Mouse (Mus musculus) heart, embryonic 16.5 days (tissue): ENCODE data around the gene Suco. TPM values are rescaled to one million over a fixed set of nuclear protein-coding genes. Genes with fewer than 3 reads are reported as not detected.

Experiments used
- ATAC-seq: fragments of 200-750 bp; cut with Nextera tagmentation; replicated peaks from 2 replicates; pipeline ENCODE4 v1.8.0; 2017; ENCODE audit warnings: moderate number of reproducible peaks; ENCODE audit not compliant: insufficient read depth, low FRiP score; ENCODE audit errors: extremely low read depth
- H3K27ac ChIP-seq: fragments of 300-500 bp; sonication (generic); 2 replicates; pipeline ENCODE4 v1.5.1; 2014; ENCODE audit warnings: mild to moderate bottlenecking, low read length, control low read depth, moderate library complexity
- H3K27me3 ChIP-seq: fragments of 300-500 bp; sonication (generic); 2 replicates; pipeline ENCODE4 v1.6.1; 2014; ENCODE audit warnings: low read length, mixed read lengths; ENCODE audit not compliant: control insufficient read depth, insufficient read depth
- H3K36me3 ChIP-seq: fragments of 300-500 bp; sonication (generic); 2 replicates; pipeline ENCODE4 v1.6.1; 2014; ENCODE audit not compliant: control insufficient read depth, insufficient read depth
- H3K4me1 ChIP-seq: fragments of 300-500 bp; sonication (generic); 2 replicates; pipeline ENCODE4 v1.6.1; 2014; ENCODE audit warnings: low read length, mixed read lengths; ENCODE audit not compliant: control insufficient read depth, insufficient read depth
- H3K4me2 ChIP-seq: fragments of 300-500 bp; sonication (generic); 2 replicates; pipeline ENCODE4 v1.6.1; 2014; ENCODE audit warnings: low read depth, mild to moderate bottlenecking, control low read depth, low read length
- H3K4me3 ChIP-seq: fragments of 300-500 bp; sonication (generic); 2 replicates; pipeline ENCODE4 v1.5.1; 2014; ENCODE audit warnings: mild to moderate bottlenecking, control low read depth, low read length
- H3K9ac ChIP-seq: fragments of 300-500 bp; sonication (generic); 2 replicates; pipeline ENCODE4 v1.6.1; 2014; ENCODE audit warnings: low read length, control low read depth
- H3K9me3 ChIP-seq: fragments of 300-500 bp; sonication (generic); replicated peaks from 2 replicates; pipeline ENCODE4 v1.6.1; 2016; ENCODE audit warnings: low read length; ENCODE audit not compliant: control insufficient read depth
- WGBS: fragments of 180-500 bp; shearing (Covaris S2); extraction: QIAGEN DNeasy Blood & Tissue Kit; methylation state at CpG from one replicate; pipeline ENCODE4 v1.1.7; 2014; 5-methylcytosine and 5-hydroxymethylcytosine counted together
- polyA plus RNA-seq: library from polyadenylated mRNA; unstranded; fragments of >200 nt; fragmentation: Nextera tagmentation; extraction: Ambion mirVana; gene quantifications from 2 replicates; pipeline ENCODE4 v1.2.1, GENCODE M21; 2015

The Suco gene
- polyA plus RNA-seq, 1 experiment from 2014 or later = 13.8 TPM

GRCm38 (mm10) chr1:161916036-161916435 lies 39.6 kb upstream of the Suco start:
- Histone ChIP-seq H3K4me1 (peaks cover 3% of the 10 kb centered on the region; the same call in 1 of the 2 replicates), H3K27me3 (no peaks in the 10 kb centered on the region), H3K4me2 (no peak overlapping the region), H3K4me3 (no peak overlapping the region), H3K27ac (no peak overlapping the region), H3K36me3 (no peaks in the 10 kb centered on the region), H3K9me3 (no peaks in the 10 kb centered on the region), H3K9ac (no peak overlapping the region)
- 46% methylated on average over 3 of the region's 3 CpGs for WGBS
- no peak for ATAC-seq

- H3K27me3 ChIP-seq = no peaks in the 10 kb centered on the region
- H3K4me1 ChIP-seq = peaks cover 2% of the 10 kb centered on the region; the same call in 1 of the 2 replicates
- no peak overlapping the region for H3K9ac ChIP-seq
- no peak overlapping the region for H3K27ac ChIP-seq
- no peak overlapping the region for H3K4me3 ChIP-seq
- no peaks in the 10 kb centered on the region for H3K36me3 ChIP-seq
- no peak overlapping the region for H3K4me2 ChIP-seq
- no peak for ATAC-seq
- H3K9me3 ChIP-seq = no peaks in the 10 kb centered on the region
- WGBS = 33% methylated on average over 7 of the region's 7 CpGs
Observed at GRCm38 (mm10) chr1:161913648-161913984, 37.1 kb upstream of the Suco start.

GRCm38 (mm10) chr1:161912940-161913647 lies 36.6 kb upstream of the Suco start:
- Histone ChIP-seq H3K27ac (no peak overlapping the region), H3K4me3 (no peak overlapping the region), H3K9ac (no peak overlapping the region), H3K4me1 (peaks cover 2% of the 10 kb centered on the region), H3K9me3 (no peaks in the 10 kb centered on the region), H3K36me3 (no peaks in the 10 kb centered on the region), H3K4me2 (no peak overlapping the region), H3K27me3 (no peaks in the 10 kb centered on the region)
- WGBS = 46% methylated on average over 4 of the region's 4 CpGs
- no peak for ATAC-seq

- H3K9ac ChIP-seq = no peak overlapping the region
- no peak overlapping the region for H3K4me3 ChIP-seq
- ATAC-seq = no peak
- H3K36me3 ChIP-seq = no peaks in the 10 kb centered on the region
- H3K4me1 ChIP-seq = peaks cover 9% of the 10 kb centered on the region
- no peaks in the 10 kb centered on the region for H3K9me3 ChIP-seq
- no peaks in the 10 kb centered on the region for H3K27me3 ChIP-seq
- WGBS = 78% methylated on average over 8 of the region's 8 CpGs
- no peak overlapping the region for H3K4me2 ChIP-seq
- H3K27ac ChIP-seq = no peak overlapping the region
Observed at GRCm38 (mm10) chr1:161909074-161909473, 32.6 kb upstream of the Suco start.

- Histone ChIP-seq H3K4me2 (no peak overlapping the region), H3K27ac (peak overlapping the region; percentile 57; the same call in 1 of the 2 replicates), H3K9me3 (no peaks in the 10 kb centered on the region), H3K9ac (no peak overlapping the region), H3K4me1 (peaks cover 9% of the 10 kb centered on the region), H3K36me3 (no peaks in the 10 kb centered on the region), H3K27me3 (no peaks in the 10 kb centered on the region), H3K4me3 (no peak overlapping the region)
- WGBS = 9% methylated on average over 2 of the region's 2 CpGs
- ATAC-seq = no peak
Observed at GRCm38 (mm10) chr1:161907795-161908457, 31.4 kb upstream of the Suco start.

GRCm38 (mm10) chr1:161907111-161907510 lies 30.6 kb upstream of the Suco start:
- ATAC-seq = no peak
- H3K4me1 ChIP-seq = peaks cover 9% of the 10 kb centered on the region
- H3K9me3 ChIP-seq = no peaks in the 10 kb centered on the region
- no peak overlapping the region for H3K27ac ChIP-seq
- no peak overlapping the region for H3K4me3 ChIP-seq
- H3K9ac ChIP-seq = no peak overlapping the region
- H3K36me3 ChIP-seq = no peaks in the 10 kb centered on the region
- H3K4me2 ChIP-seq = no peak overlapping the region
- WGBS = 83% methylated on average over 4 of the region's 4 CpGs
- H3K27me3 ChIP-seq = no peaks in the 10 kb centered on the region

- Histone ChIP-seq H3K4me1 (peaks cover 5% of the 10 kb centered on the region), H3K36me3 (no peaks in the 10 kb centered on the region), H3K4me3 (no peak overlapping the region), H3K9ac (no peak overlapping the region), H3K27ac (no peak overlapping the region), H3K9me3 (no peaks in the 10 kb centered on the region), H3K27me3 (no peaks in the 10 kb centered on the region), H3K4me2 (no peak overlapping the region)
- no peak for ATAC-seq
- whole genome bisulfite sequencing = 66% methylated on average over 9 of the region's 9 CpGs
Observed at GRCm38 (mm10) chr1:161902692-161903452, 26.4 kb upstream of the Suco start.

GRCm38 (mm10) chr1:161900129-161900528 lies 23.6 kb upstream of the Suco start:
- ATAC-seq = no peak
- 59% methylated on average over 2 of the region's 2 CpGs for WGBS
- Histone ChIP-seq H3K9ac (no peak overlapping the region), H3K4me3 (no peak overlapping the region), H3K27ac (no peak overlapping the region), H3K4me2 (no peak overlapping the region), H3K36me3 (no peaks in the 10 kb centered on the region), H3K4me1 (no peaks in the 10 kb centered on the region), H3K27me3 (no peaks in the 10 kb centered on the region), H3K9me3 (no peaks in the 10 kb centered on the region)

- H3K36me3 ChIP-seq = no peaks in the 10 kb centered on the region
- no peaks in the 10 kb centered on the region for H3K9me3 ChIP-seq
- H3K27ac ChIP-seq = no peak overlapping the region
- peaks cover 8% of the 10 kb centered on the region for H3K4me1 ChIP-seq
- no peak overlapping the region for H3K4me2 ChIP-seq
- H3K9ac ChIP-seq = no peak overlapping the region
- WGBS = 77% methylated on average over 8 of the region's 8 CpGs
- no peak overlapping the region for H3K4me3 ChIP-seq
- H3K27me3 ChIP-seq = no peaks in the 10 kb centered on the region
- ATAC-seq = no peak
Observed at GRCm38 (mm10) chr1:161897235-161897634, 20.8 kb upstream of the Suco start.
